Mouse (Mus musculus) heart, embryonic 16.5 days (tissue): ENCODE data around the gene Cers6. TPM values are rescaled to one million over a fixed set of nuclear protein-coding genes. Genes with fewer than 3 reads are reported as not detected.

ENCODE experiments used
- ATAC-seq: fragments of 200-750 bp; cut with Nextera tagmentation; replicated peaks from 2 replicates; pipeline ENCODE4 v1.8.0; 2017; ENCODE audit warnings: moderate number of reproducible peaks; ENCODE audit not compliant: insufficient read depth, low FRiP score; ENCODE audit errors: extremely low read depth
- H3K27ac ChIP-seq: fragments of 300-500 bp; sonication (generic); 2 replicates; pipeline ENCODE4 v1.5.1; 2014; ENCODE audit warnings: mild to moderate bottlenecking, low read length, control low read depth, moderate library complexity
- H3K27me3 ChIP-seq: fragments of 300-500 bp; sonication (generic); 2 replicates; pipeline ENCODE4 v1.6.1; 2014; ENCODE audit warnings: low read length, mixed read lengths; ENCODE audit not compliant: control insufficient read depth, insufficient read depth
- H3K36me3 ChIP-seq: fragments of 300-500 bp; sonication (generic); 2 replicates; pipeline ENCODE4 v1.6.1; 2014; ENCODE audit not compliant: control insufficient read depth, insufficient read depth
- H3K4me1 ChIP-seq: fragments of 300-500 bp; sonication (generic); 2 replicates; pipeline ENCODE4 v1.6.1; 2014; ENCODE audit warnings: low read length, mixed read lengths; ENCODE audit not compliant: control insufficient read depth, insufficient read depth
- H3K4me2 ChIP-seq: fragments of 300-500 bp; sonication (generic); 2 replicates; pipeline ENCODE4 v1.6.1; 2014; ENCODE audit warnings: low read depth, mild to moderate bottlenecking, control low read depth, low read length
- H3K4me3 ChIP-seq: fragments of 300-500 bp; sonication (generic); 2 replicates; pipeline ENCODE4 v1.5.1; 2014; ENCODE audit warnings: mild to moderate bottlenecking, control low read depth, low read length
- H3K9ac ChIP-seq: fragments of 300-500 bp; sonication (generic); 2 replicates; pipeline ENCODE4 v1.6.1; 2014; ENCODE audit warnings: low read length, control low read depth
- H3K9me3 ChIP-seq: fragments of 300-500 bp; sonication (generic); replicated peaks from 2 replicates; pipeline ENCODE4 v1.6.1; 2016; ENCODE audit warnings: low read length; ENCODE audit not compliant: control insufficient read depth
- whole genome bisulfite sequencing: fragments of 180-500 bp; shearing (Covaris S2); extraction: QIAGEN DNeasy Blood & Tissue Kit; methylation state at CpG from one replicate; pipeline ENCODE4 v1.1.7; 2014; 5-methylcytosine and 5-hydroxymethylcytosine counted together
- polyA plus RNA-seq: library from polyadenylated mRNA; unstranded; fragments of >200 nt; fragmentation: Nextera tagmentation; extraction: Ambion mirVana; gene quantifications from 2 replicates; pipeline ENCODE4 v1.2.1, GENCODE M21; 2015

Cers6 gene
- polyA plus RNA-seq, 1 experiment from 2014 or later: 22.3 TPM

DNA sequence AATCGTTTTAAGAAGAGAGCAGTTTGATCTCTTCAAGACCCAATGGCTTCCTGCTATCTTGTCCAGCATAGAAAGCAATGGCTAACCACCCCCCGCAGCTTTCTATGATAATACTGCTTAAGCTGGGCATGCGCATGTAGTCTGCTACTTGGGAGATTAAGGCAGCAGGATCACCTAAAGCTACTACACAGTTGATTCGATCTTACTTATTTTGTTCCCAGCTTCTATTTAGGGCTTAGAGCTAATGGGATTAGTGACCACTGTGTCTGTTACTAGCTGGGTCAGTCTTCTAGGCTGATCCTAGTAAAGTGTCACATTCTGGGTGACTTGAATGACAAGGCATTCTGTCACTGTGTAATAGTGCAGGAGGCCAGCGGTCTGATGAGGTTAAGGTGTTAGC is 289.6 kb downstream of the Cers6 start:
- Histone ChIP-seq H3K4me3 (no peak overlapping the region), H3K9me3 (no peaks in the 10 kb centered on the region), H3K27me3 (no peaks in the 10 kb centered on the region), H3K36me3 (no peaks in the 10 kb centered on the region), H3K4me2 (no peak overlapping the region), H3K4me1 (no peaks in the 10 kb centered on the region), H3K9ac (no peak overlapping the region), H3K27ac (no peak overlapping the region)
- 62% methylated on average over 5 of the region's 5 CpGs for WGBS
- ATAC-seq: no peak

- WGBS: 62% methylated on average over 3 of the region's 3 CpGs
- ATAC-seq: no peak
Measured at GRCm38 (mm10) chr2:69155861-69156260, 294.6 kb downstream of the Cers6 start.

GRCm38 (mm10) chr2:69156283-69156682 is 295.0 kb downstream of the Cers6 start:
- Histone ChIP-seq H3K4me2 (no peak overlapping the region), H3K27ac (no peak overlapping the region), H3K27me3 (no peaks in the 10 kb centered on the region), H3K36me3 (no peaks in the 10 kb centered on the region), H3K9ac (no peak overlapping the region), H3K4me3 (no peak overlapping the region), H3K4me1 (peaks cover 3% of the 10 kb centered on the region; the same call in 1 of the 2 replicates), H3K9me3 (no peaks in the 10 kb centered on the region)
- WGBS: 41% methylated on average over 7 of the region's 7 CpGs
- no peak for ATAC-seq

More at GRCm38 (mm10) chr2:69155861-69156260, 294.6 kb downstream of the Cers6 start:
- H3K4me3 ChIP-seq: no peak overlapping the region
- no peak overlapping the region for H3K27ac ChIP-seq
- no peaks in the 10 kb centered on the region for H3K9me3 ChIP-seq
- no peak overlapping the region for H3K4me2 ChIP-seq
- H3K27me3 ChIP-seq: no peaks in the 10 kb centered on the region
- H3K36me3 ChIP-seq: no peaks in the 10 kb centered on the region
- H3K4me1 ChIP-seq: peaks cover 3% of the 10 kb centered on the region; the same call in 1 of the 2 replicates
- H3K9ac ChIP-seq: no peak overlapping the region

GRCm38 (mm10) chr2:69158907-69159306 is 297.7 kb downstream of the Cers6 start:
- Histone ChIP-seq H3K4me2 (no peak overlapping the region), H3K27me3 (no peaks in the 10 kb centered on the region), H3K4me3 (no peak overlapping the region), H3K27ac (no peak overlapping the region), H3K9me3 (no peaks in the 10 kb centered on the region), H3K4me1 (peaks cover 3% of the 10 kb centered on the region; the same call in 1 of the 2 replicates), H3K9ac (no peak overlapping the region), H3K36me3 (no peaks in the 10 kb centered on the region)
- ATAC-seq: no peak

Other genes with a start within 250 kb of the Cers6 start
- not detected in 2 replicates for gene 4932414N04Rik, start 205.0 kb upstream of the Cers6 start, polyA plus RNA-seq